Mouse (Mus musculus) olfactory bulb, adult 2 months (tissue): ENCODE results near the gene Rsu1. TPM values are rescaled to one million over a fixed set of nuclear protein-coding genes. Genes with fewer than 3 reads are reported as not detected.

Experiments used
- H3K27ac ChIP-seq: fragments of 200-500 bp; 2 replicates; pipeline ENCODE4 v1.5.1; 2012; ENCODE audit warnings: low read depth, low read length; ENCODE audit not compliant: insufficient read depth
- H3K4me1 ChIP-seq: fragments of 200-500 bp; 2 replicates; pipeline ENCODE4 v1.6.1; 2012; ENCODE audit warnings: low read length; ENCODE audit not compliant: control insufficient read depth, insufficient read depth
- H3K4me3 ChIP-seq: fragments of 200-500 bp; 2 replicates; pipeline ENCODE4 v1.5.1; 2012; ENCODE audit warnings: mild to moderate bottlenecking, low read depth, low read length, moderate library complexity; ENCODE audit not compliant: insufficient read depth
- CTCF ChIP-seq: fragments of 200-500 bp; IDR thresholded peaks from 2 replicates; pipeline ENCODE4 v1.5.1; 2012; ENCODE audit warnings: low read depth, mild to moderate bottlenecking, low read length, moderate library complexity; ENCODE audit not compliant: insufficient read depth
- POLR2A ChIP-seq: fragments of 200-500 bp; IDR thresholded peaks from 2 replicates; pipeline ENCODE4 v1.6.1; 2012; ENCODE audit warnings: mild to moderate bottlenecking, low read depth, low read length, moderate library complexity; ENCODE audit not compliant: insufficient read depth
- WGBS: fragments of 180-500 bp; shearing (Covaris S2); methylation state at CpG from one replicate; pipeline ENCODE4 v1.1.7; 2018; 5-methylcytosine and 5-hydroxymethylcytosine counted together
- polyA plus RNA-seq: library from polyadenylated mRNA; stranded (reverse); fragments of >200 nt; gene quantifications from 2 replicates; pipeline ENCODE4 v1.2.4, GENCODE M21; 2012; ENCODE audit warnings: low replicate concordance; ENCODE audit not compliant: missing spikeins, insufficient read depth, insufficient read length

Rsu1 gene
- polyA plus RNA-seq, 1 experiment: not detected

DNA sequence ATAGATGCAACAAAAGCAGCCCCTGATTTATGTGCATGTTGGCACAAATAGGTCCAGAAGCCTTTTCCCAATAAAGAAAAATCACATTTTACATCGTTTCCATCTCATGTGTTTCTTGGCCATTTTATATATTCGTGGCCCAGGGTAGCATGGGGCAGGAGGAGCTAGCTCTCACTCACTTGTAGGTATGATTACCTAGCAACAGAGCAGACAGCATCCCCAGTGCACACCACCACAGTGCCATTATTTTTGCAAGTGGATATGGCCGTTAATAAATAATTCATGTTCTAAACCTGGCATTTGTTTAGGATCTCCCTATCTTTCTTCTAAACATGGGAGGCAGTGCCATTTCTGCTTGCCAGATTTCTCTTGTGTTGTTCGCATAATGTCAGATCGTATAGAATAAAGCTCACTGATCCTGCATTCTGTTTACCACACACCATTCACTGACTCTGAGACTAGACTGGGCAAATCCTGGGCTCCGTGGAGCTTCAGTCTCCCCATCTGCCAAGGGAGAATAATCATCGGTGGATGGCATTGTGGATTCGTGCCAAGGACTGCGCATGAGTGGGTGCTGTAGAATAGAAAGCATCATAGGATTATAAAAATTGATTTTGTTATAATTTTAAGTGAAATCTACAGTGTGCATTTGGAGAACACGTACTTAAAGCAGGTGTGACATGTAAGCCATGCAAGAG, 93.4 kb downstream of the Rsu1 start:
- WGBS: 65% methylated on average over 10 of the region's 10 CpGs
- TF ChIP-seq POLR2A: no peak
- TF ChIP-seq CTCF: no peak
- H3K4me1 ChIP-seq: peaks cover 2% of the 10 kb centered on the region; the same call in 1 of the 2 replicates
- no peak overlapping the region for H3K4me3 ChIP-seq
- no peak overlapping the region for H3K27ac ChIP-seq

DNA sequence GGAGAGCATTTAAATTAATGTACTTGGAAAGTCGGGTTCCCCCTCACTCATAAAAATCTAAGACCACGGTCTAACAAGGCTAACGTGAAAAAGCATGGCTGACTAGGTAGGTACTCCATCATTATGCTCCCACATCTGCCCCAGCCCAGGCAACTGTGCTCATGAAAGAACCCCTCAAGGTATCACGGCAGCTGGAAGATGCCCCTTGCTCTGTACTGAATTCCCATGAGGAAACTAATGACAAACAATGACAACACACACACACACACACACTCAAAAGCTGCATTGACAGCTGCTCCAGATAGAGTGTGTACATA, 95.0 kb downstream of the Rsu1 start:
- TF ChIP-seq CTCF: no peak
- WGBS: 82% methylated on average over 4 of the region's 4 CpGs
- Histone ChIP-seq H3K4me1 (peaks cover 2% of the 10 kb centered on the region; the same call in 1 of the 2 replicates), H3K4me3 (no peak overlapping the region), H3K27ac (no peak overlapping the region)

DNA sequence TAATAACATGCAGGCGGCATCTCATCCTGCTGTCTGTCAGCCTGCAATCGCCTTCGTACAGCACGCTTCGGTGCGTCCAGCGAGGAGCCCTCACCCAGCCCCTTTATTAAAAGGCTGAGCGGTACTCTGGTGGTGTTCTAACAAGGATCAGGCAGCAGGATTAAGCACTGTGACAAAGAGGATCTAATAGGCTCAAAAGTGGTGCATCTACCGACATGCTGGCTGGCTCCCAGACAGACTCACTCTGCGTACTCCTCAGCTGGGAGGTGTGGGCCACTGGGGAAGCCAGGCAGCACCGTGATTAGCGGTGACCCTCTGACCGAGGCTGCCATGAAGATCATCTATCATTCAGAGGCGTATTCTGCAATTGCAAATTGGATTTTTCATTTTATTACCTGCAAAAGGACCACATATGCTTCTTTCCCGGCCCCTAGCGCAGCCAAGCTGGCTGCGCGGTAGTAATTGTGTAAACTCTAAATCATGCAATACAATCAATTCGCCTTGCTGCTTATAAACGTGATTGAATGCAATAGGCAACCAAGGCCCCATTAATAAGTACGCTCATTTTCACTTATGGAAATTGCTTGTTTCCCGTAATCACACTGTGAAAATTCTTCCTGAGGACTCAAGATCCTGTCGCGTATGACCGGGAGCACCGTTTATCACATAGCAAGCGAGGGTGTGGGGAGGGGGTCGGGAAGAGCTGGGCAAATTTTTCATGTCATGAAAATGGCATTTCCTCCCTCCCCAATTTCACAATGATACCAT, 95.5 kb downstream of the Rsu1 start:
- Histone ChIP-seq H3K27ac (no peak overlapping the region), H3K4me3 (no peak overlapping the region), H3K4me1 (peaks cover 2% of the 10 kb centered on the region; the same call in 1 of the 2 replicates)
- TF ChIP-seq CTCF (no peak), POLR2A (no peak)
- 70% methylated on average over 28 of the region's 28 CpGs for WGBS

DNA sequence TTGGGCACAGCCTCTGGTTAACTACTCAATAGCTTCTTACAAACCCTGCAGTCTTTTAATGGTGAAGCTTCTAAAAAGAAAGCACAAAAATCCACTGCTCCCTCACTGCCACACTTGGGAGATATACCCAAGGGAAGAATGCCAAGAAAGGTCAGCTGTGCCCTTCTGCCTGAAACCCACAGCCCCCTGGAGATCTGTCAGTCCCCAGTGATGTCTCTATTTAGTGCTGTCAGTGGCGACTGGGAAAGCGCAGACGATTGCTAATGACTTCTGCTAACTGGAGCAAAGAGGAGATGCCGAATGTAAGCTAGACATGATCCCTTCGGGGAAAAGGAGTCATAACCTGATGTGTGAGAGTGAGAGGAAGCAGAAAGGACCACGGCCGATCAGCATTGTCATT, 96.8 kb downstream of the Rsu1 start:
- no peak for TF ChIP-seq CTCF
- no peak for TF ChIP-seq POLR2A
- Histone ChIP-seq H3K4me1 (peaks cover 2% of the 10 kb centered on the region; the same call in 1 of the 2 replicates), H3K4me3 (peak overlapping the region; percentile 21; the same call in 1 of the 2 replicates), H3K27ac (no peak overlapping the region)
- WGBS: 39% methylated on average over 7 of the region's 7 CpGs

DNA sequence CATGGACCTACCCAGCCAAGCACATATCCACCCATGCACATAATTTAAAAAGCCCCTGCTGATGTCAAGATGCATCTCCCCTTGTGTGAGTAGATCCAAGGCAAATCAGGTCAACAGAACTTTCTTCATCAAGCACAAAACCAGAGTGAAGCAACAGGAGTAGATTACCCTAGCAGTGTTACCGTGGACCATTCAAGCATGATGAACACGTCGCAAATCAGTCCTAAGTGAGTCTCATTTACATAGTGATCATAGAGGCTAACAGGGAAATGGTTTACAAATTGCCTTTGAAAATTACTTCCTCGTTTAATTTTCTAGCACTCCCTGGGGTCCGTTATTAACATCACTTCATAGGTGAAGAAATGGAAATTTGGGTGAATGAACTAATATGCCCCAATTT, 100.6 kb downstream of the Rsu1 start:
- WGBS: 73% methylated on average over 5 of the region's 5 CpGs
- peaks cover 2% of the 10 kb centered on the region; the same call in 1 of the 2 replicates for H3K4me1 ChIP-seq
- no peak overlapping the region for H3K27ac ChIP-seq
- no peak overlapping the region for H3K4me3 ChIP-seq
- no peak for TF ChIP-seq POLR2A
- no peak for TF ChIP-seq CTCF

DNA sequence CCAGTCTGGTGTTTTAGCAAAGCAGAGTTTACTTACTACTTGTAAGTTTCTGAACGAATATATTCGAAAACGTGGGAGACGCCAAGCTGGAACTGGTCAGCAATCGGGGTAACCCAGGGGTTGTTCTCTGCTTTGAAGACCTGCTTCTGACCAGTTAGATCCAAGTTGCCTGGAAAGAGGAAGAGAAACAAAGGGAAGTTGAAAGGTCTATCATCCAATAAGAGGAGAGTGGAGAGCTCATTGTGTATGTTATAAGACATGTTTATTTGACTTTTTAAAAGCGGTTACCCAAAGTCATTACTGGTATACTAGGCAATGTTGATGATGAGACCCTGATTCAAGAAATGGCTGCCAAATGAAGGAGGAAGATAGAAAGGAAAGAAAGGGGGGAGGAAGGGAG, 101.3 kb downstream of the Rsu1 start:
- H3K4me3 ChIP-seq: no peak overlapping the region
- TF ChIP-seq CTCF (no peak), POLR2A (no peak)
- H3K4me1 ChIP-seq: peaks cover 2% of the 10 kb centered on the region; the same call in 1 of the 2 replicates
- WGBS: 96% methylated on average over 6 of the region's 6 CpGs
- no peak overlapping the region for H3K27ac ChIP-seq

DNA sequence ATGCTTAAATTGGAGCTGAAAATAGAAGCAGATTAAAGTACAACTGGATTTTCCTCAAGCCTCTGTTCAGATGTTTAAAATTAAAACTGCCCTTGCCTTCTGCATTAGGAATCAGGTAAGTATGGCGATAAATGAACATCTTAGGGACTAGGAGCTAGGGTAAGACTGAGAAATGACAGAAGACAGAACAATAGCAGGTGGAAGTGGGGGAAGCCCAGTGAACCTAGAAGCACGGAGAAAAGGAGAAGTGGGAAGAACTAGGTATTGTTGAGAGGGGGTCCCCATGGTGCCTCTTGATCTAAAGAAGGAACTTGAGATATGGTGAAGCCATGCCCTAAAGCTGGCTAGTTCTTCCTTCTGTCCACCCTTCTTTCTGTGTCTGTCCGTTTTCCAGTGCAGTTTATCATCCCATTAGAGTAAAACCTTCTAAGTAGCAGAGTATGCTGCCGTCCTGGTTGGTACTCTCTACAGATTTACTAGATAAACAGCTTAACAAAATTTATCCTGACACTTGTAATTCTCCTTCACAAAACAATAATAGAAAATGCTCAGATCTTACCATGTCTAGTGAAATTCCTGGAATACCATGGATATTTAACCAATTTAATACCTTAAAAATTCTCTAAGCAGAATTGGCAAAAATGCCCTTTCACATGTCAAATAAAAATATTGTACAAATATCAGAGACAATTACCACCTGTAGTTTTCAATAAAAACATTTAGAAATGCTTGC, 101.9 kb downstream of the Rsu1 start:
- Histone ChIP-seq H3K4me1 (no peaks in the 10 kb centered on the region), H3K27ac (no peak overlapping the region), H3K4me3 (no peak overlapping the region)
- WGBS: 89% methylated on average over 4 of the region's 4 CpGs
- TF ChIP-seq POLR2A (no peak), CTCF (no peak)

DNA sequence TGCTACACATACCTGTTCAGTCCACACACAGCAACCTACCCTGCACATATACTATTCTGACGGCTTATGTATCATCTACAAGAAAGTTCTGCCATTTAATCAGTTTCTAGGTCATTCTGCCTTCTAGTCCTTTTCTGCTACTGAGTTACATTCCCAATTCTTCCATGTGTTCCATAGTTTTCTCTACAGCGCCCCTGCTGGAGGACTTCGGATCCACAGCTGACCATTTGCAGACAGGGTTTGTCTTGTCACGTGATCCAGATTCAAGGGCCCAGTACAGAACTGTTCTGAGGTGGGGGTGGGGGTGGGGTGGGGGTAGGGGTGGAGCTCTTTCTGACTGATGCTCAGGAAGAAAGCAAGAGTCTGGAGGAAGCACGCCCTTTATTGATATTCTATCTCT, 102.5 kb downstream of the Rsu1 start:
- WGBS: 64% methylated on average over 5 of the region's 5 CpGs
- Histone ChIP-seq H3K4me1 (no peaks in the 10 kb centered on the region), H3K27ac (no peak overlapping the region), H3K4me3 (no peak overlapping the region)
- TF ChIP-seq CTCF (no peak), POLR2A (no peak)

DNA sequence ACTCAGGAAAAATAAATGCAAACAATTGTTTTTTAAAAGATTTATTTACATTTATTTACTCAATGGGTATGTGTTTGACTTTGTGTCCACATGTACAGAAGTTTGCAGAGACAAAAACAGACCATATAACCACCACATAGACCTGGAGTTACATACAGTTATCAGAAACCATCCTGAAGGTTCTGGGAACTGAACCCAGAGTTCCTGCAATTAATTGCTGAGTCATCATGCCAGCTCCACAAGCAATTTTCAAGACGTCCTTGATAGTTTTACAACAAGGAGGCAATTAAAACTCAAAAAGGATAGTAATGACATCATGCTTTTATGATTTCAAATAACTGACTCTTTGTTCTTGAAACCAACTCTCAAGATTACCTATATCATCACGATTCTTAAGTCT, 109.5 kb downstream of the Rsu1 start:
- Histone ChIP-seq H3K27ac (no peak overlapping the region), H3K4me3 (no peak overlapping the region), H3K4me1 (no peaks in the 10 kb centered on the region)
- WGBS: 68% methylated on average over 2 of the region's 2 CpGs
- TF ChIP-seq CTCF (no peak), POLR2A (no peak)
